Mouse (Mus musculus): ENCODE data around the gene Gpbar1. TPM values are rescaled to one million over a fixed set of nuclear protein-coding genes. Genes with fewer than 3 reads are reported as not detected.
"Not testable (repeated sequence)": the region's sequence is repeated elsewhere in the genome, so short reads cannot be mapped to it uniquely, and the experiment has no call there.

Gpbar1 gene
- polyA plus RNA-seq, 1 experiment from 2014 or later, result not detected

DNA sequence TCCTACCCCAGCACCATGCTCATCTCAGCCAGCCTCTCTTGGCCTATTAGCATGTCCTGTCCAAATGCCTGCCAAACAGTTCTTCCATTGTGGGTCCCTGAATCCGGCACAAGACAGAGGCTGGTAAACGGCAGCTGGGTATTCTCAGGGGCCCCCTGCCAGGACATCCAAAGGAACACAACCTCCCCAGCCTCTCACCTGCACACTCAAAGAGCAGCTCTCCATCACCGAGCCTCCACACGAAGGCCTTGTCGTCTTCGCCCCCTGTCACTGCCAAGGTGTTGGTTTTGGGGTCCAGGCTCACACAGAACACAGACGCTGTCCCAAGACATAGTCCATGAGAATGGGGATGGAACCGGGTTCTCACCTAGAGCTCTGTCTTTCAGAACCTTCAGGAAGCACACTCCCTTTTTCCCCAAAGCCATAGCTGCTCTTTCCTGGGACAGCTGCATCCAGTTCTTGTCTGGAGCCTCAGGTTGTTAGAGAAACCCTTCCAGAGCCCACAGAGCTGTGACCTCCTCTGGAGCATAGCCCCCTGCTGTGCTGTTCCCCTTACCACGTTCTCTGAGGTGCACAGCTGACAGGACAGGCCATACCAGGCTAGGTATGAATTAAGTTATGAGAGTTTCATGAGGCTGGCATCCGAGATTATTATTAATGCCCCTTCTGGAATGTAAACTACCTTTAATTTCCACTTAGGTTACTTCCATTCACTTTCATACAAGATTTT lies 4.7 kb downstream of the Gpbar1 start:
- no peaks in the 10 kb centered on the region for H3K9me3 ChIP-seq (ENCODE audit: control insufficient read depth, low read length)
- H3K4me3 ChIP-seq (ENCODE audit: low read length), result no peak overlapping the region
- no peak overlapping the region for H3K27ac ChIP-seq (ENCODE audit: low read depth, low read length)
- no peaks in the 10 kb centered on the region for H3K27me3 ChIP-seq (replicated peaks; ENCODE audit: control insufficient read depth, insufficient read depth, low read length)
- H3K4me1 ChIP-seq (ENCODE audit: control insufficient read depth, insufficient read depth, low read depth, low read length), result peaks cover 21% of the 10 kb centered on the region
- no peak overlapping the region for H3K9ac ChIP-seq (ENCODE audit: low read depth, low read length)
- WGBS, result 83% methylated on average over 10 of the region's 10 CpGs
- ATAC-seq, result no peak
- peaks cover 23% of the 10 kb centered on the region for H3K36me3 ChIP-seq (ENCODE audit: control insufficient read depth, insufficient read depth, low read length)
- peak overlapping the region; percentile 90 for H3K4me2 ChIP-seq (ENCODE audit: low read length)

DNA sequence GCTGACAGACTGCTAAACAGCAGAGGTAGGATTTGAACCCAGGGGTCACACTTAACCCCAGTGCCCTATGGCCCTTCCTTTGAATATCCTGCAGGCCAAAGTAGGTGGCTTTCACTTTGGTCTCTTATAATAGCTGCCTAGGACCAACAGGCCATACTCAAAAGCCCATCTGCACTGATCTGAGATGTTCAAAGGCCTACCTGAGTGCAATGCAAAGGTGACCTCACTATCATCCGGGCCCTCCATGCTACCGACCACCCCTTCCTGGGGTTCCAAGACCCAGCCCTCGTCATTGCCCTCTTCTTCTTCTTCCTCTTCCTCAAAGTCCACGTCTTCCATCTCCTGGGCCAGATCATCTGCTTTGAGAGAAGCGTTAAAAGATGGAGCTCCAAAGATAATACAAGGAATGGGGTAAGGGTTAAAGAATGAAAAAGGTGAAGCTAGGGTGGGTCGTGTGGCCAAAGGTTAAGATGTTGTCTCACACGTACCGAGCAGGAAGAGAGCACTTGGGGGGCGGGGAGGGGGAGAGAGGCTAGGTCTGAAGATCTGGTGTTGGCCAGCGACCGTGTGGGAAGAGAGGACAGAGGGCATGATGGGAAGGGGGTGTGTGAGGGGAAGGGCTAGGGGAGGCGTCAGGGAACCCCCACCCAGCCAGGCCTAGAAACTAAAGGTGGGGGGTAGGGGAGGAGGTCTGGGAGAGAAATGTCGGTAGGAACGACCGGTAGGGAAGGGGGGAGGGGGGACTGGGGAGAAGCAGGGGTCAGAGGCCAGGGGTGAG lies 5.5 kb downstream of the Gpbar1 start:
- Histone ChIP-seq H3K9ac (ENCODE audit: low read depth, low read length) (peak overlapping the region; percentile 84), H3K4me1 (ENCODE audit: control insufficient read depth, insufficient read depth, low read depth, low read length) (peaks cover 21% of the 10 kb centered on the region), H3K27ac (ENCODE audit: low read depth, low read length) (peak overlapping the region; percentile 84), H3K9me3 (ENCODE audit: control insufficient read depth, low read length) (no peaks in the 10 kb centered on the region), H3K36me3 (ENCODE audit: control insufficient read depth, insufficient read depth, low read length) (peaks cover 23% of the 10 kb centered on the region), H3K4me2 (ENCODE audit: low read length) (peak overlapping the region; percentile 90), H3K4me3 (ENCODE audit: low read length) (peak overlapping the region; percentile 86), H3K27me3 (replicated peaks; ENCODE audit: control insufficient read depth, insufficient read depth, low read length) (no peaks in the 10 kb centered on the region)
- 16% methylated on average over 15 of the region's 15 CpGs for WGBS
- peak; percentile 43 for ATAC-seq

DNA sequence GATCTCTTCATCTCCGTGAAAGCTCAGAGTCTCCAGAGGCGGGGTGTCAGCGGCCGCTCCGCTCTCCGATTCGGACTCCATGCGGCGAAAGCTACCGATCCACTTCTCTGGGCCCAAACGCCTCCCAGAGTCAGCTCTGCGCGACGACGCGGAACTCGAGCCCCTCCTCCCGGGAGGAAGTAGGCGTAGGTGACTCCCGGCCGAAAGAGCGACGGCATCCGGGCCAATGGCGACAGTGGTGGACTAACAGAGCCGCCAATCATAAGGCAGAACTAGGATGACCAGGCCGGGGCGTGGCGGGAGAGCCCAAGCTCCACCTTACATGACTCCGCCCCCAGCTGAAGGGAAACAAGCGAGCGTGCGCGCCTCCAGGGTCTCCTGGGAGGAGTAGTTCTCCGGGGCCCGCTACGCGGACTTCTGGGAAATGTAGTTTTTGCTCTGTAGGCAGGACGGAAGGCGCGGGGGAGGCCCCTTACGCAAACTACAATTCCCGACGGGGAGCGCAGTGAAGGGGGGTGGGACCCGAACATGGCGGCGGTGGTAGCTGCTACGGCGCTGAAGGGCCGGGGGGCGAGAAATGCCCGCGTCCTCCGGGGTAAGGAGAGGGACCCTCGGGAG lies 6.3 kb downstream of the Gpbar1 start, which contains the start of the genes Aamp and Pnkd:
Gene Aamp (minus strand): TSS at position 196 of the 618 bp plus-strand sequence.
Gene Pnkd (plus strand): TSS at position 388 of the 618 bp plus-strand sequence.
- Histone ChIP-seq H3K9ac (ENCODE audit: low read depth, low read length) (peak within 1 kb of the TSS; percentile 84), H3K36me3 (ENCODE audit: control insufficient read depth, insufficient read depth, low read length) (peaks cover 23% of the 10 kb centered on the region), H3K4me3 (ENCODE audit: low read length) (peak within 1 kb of the TSS; percentile 86), H3K4me1 (ENCODE audit: control insufficient read depth, insufficient read depth, low read depth, low read length) (peaks cover 21% of the 10 kb centered on the region), H3K9me3 (ENCODE audit: control insufficient read depth, low read length) (no peaks in the 10 kb centered on the region), H3K27ac (ENCODE audit: low read depth, low read length) (peak within 1 kb of the TSS; percentile 84), H3K27me3 (replicated peaks; ENCODE audit: control insufficient read depth, insufficient read depth, low read length) (no peaks in the 10 kb centered on the region), H3K4me2 (ENCODE audit: low read length) (peak within 1 kb of the TSS; percentile 90)
- peak; percentile 97 for ATAC-seq
- under 1% methylated on average over 56 of the region's 56 CpGs for WGBS

DNA sequence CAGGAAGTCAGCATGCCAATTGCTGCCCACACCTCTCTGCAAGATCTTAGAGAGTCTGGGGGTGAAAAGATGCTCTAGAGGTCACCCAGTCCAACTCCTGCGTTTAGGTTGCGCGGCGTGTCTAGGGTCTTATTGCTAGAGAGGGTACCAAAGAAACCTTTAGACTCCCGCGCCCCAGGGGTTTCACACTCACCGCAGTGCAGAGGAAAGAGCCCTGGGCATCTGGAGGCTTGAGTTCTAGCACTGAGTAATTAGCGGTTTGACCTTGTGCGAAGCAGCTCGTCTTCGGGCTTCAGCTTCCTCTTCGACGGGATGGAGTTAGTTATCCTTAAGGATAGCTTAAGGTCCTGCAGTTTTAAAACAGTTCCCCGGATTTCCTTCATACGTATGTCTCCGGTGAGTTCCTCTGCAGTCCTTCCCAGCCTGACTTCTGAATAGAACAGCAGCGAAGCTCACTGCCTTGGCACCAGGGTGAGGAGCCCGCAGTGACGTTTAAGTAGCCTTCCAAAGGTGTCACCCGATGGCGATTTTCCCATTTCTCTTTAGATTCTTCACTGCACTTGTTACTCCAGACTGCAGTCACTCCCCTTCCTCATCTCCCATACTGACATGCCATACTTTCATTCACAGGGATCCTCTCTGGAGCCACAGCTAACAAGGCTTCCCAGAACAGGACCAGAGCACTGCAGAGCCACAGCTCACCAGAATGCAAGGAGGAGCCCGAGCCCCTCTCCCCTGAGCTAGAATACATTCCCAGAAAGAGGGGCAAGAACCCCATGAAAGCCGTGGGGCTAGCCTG lies 7.1 kb downstream of the Gpbar1 start:
- Histone ChIP-seq H3K9me3 (ENCODE audit: control insufficient read depth, low read length) (no peaks in the 10 kb centered on the region), H3K27ac (ENCODE audit: low read depth, low read length) (peak overlapping the region; percentile 57), H3K36me3 (ENCODE audit: control insufficient read depth, insufficient read depth, low read length) (peaks cover 19% of the 10 kb centered on the region), H3K9ac (ENCODE audit: low read depth, low read length) (peak overlapping the region; percentile 69), H3K4me2 (ENCODE audit: low read length) (peak overlapping the region; percentile 65), H3K27me3 (replicated peaks; ENCODE audit: control insufficient read depth, insufficient read depth, low read length) (no peaks in the 10 kb centered on the region), H3K4me3 (ENCODE audit: low read length) (peak overlapping the region; percentile 86), H3K4me1 (ENCODE audit: control insufficient read depth, insufficient read depth, low read depth, low read length) (peaks cover 21% of the 10 kb centered on the region)
- no peak; the same call in 1 of the 2 replicates for ATAC-seq
- 4% methylated on average over 23 of the region's 23 CpGs for WGBS

DNA sequence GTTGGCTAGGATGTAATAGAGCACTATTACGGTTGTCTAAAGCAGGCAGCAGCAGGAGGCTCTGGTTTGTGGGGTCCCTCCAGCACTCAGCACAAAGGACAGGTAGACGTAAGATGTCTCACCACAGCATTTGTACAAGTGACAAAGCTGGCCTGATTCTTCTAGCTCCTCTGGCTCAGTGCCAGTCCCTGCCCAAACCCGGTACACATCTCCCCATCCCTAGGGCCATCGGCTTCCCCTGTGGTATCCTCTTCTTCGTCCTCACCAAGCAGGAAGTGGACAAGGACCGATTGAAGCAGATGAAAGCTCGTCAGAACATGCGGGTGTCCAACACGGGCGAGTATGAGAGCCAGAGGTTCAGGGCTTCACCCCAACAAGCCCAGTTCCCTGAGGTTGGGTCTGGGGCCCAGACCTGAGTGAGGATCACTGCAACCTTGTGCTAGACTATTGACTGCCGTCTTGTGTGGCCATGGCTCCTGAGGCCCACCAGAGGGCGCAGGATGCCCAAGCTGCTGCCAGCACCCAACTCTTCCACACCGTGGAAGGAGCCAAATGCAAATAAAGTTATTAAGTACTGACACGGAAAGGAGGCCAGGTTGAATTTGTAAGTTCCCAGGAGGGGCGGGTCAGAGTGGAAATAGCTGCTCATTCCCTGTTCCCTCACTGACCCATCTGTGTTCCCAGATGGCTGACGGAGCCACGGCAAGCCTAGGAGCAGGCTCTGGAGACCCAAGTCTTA lies 8.7 kb downstream of the Gpbar1 start:
- not testable (repeated sequence) for H3K9ac ChIP-seq (ENCODE audit: low read depth, low read length); H3K4me2 ChIP-seq (ENCODE audit: low read length); H3K27me3 ChIP-seq (replicated peaks; ENCODE audit: control insufficient read depth, insufficient read depth, low read length); H3K4me3 ChIP-seq (ENCODE audit: low read length); H3K36me3 ChIP-seq (ENCODE audit: control insufficient read depth, insufficient read depth, low read length); H3K27ac ChIP-seq (ENCODE audit: low read depth, low read length); ATAC-seq; H3K9me3 ChIP-seq (ENCODE audit: control insufficient read depth, low read length)
- 65% methylated on average over 15 of the region's 17 CpGs for WGBS
- peaks cover 21% of the 10 kb centered on the region for H3K4me1 ChIP-seq (ENCODE audit: control insufficient read depth, insufficient read depth, low read depth, low read length)

DNA sequence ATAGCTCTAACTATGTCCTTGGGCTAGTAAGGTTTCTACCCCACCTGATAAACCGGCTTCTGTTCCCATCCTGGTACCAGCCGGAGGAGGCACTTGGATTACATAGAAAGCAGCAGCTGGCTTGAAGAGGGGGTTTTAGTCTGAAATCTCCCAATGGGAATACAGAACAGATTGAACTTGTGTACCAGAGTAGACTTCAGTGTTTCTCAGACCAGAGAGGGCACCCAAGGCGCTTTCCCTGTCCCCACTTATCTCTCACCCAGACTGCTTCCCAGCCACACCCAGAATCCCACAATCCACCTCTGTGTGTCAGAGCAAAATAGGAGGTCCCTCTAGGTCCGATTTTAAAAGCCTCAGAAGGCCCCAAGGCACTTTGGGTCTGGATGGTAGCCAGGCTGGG lies 10.0 kb downstream of the Gpbar1 start:
- Histone ChIP-seq H3K4me2 (ENCODE audit: low read length) (no peak overlapping the region), H3K27ac (ENCODE audit: low read depth, low read length) (no peak overlapping the region), H3K4me1 (ENCODE audit: control insufficient read depth, insufficient read depth, low read depth, low read length) (peaks cover 12% of the 10 kb centered on the region), H3K27me3 (replicated peaks; ENCODE audit: control insufficient read depth, insufficient read depth, low read length) (no peaks in the 10 kb centered on the region), H3K4me3 (ENCODE audit: low read length) (no peak overlapping the region), H3K9ac (ENCODE audit: low read depth, low read length) (peak overlapping the region; percentile 17; the same call in 1 of the 2 replicates), H3K36me3 (ENCODE audit: control insufficient read depth, insufficient read depth, low read length) (no peaks in the 10 kb centered on the region; the same call in 1 of the 2 replicates), H3K9me3 (ENCODE audit: control insufficient read depth, low read length) (no peaks in the 10 kb centered on the region)
- no peak for ATAC-seq
- WGBS, result 75% methylated on average over 4 of the region's 4 CpGs

DNA sequence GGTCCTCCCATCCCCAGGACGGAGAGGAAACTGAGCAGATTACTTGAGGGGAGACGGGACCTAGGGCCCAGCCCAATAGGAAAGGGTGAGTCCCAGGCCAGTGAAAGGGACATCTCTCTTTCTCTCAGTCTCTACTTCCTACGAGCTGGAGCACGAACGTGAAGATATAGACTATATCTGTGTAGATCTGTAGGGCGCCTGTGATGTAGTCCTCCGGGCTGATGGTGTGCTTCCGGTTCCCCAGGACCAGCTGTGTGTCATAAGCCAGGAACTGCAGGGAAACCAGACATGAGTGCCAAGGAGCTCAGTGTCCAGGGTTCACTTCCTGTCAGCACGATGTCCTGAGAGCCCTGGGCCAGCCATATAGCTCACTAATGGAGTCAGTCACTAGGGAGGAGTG lies 10.9 kb downstream of the Gpbar1 start:
- Histone ChIP-seq H3K4me3 (ENCODE audit: low read length) (no peak overlapping the region), H3K27me3 (replicated peaks; ENCODE audit: control insufficient read depth, insufficient read depth, low read length) (no peaks in the 10 kb centered on the region), H3K4me2 (ENCODE audit: low read length) (no peak overlapping the region), H3K9me3 (ENCODE audit: control insufficient read depth, low read length) (no peaks in the 10 kb centered on the region), H3K9ac (ENCODE audit: low read depth, low read length) (no peak overlapping the region), H3K27ac (ENCODE audit: low read depth, low read length) (no peak overlapping the region), H3K36me3 (ENCODE audit: control insufficient read depth, insufficient read depth, low read length) (no peaks in the 10 kb centered on the region; the same call in 1 of the 2 replicates), H3K4me1 (ENCODE audit: control insufficient read depth, insufficient read depth, low read depth, low read length) (peaks cover 6% of the 10 kb centered on the region)
- whole genome bisulfite sequencing, result 91% methylated on average over 9 of the region's 9 CpGs
- no peak for ATAC-seq

DNA sequence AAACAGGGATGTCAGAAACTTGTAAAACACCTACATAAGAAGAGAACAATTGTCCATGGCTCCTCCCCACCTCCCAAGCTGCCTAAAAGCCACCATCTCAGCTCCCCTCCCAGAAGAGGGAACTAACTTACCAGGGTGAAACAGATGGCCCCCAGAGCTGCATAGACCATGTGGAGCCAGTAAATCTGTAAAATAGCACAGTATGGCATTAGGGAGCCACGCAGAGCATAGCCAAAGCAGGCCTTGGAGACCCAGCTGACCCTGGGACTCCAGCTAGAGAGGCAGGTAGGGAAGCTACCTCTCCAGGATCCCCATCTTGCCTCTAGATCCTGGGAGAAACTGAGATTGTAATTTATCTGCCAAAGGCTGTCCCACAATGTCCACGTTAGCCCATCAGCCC lies 11.4 kb downstream of the Gpbar1 start:
- Histone ChIP-seq H3K4me1 (ENCODE audit: control insufficient read depth, insufficient read depth, low read depth, low read length) (peaks cover 6% of the 10 kb centered on the region), H3K9ac (ENCODE audit: low read depth, low read length) (no peak overlapping the region)
- ATAC-seq, result no peak

More for the DNA sequence above, 11.4 kb downstream of the Gpbar1 start:
- Histone ChIP-seq H3K4me3 (ENCODE audit: low read length) (no peak overlapping the region), H3K36me3 (ENCODE audit: control insufficient read depth, insufficient read depth, low read length) (no peaks in the 10 kb centered on the region; the same call in 1 of the 2 replicates), H3K27ac (ENCODE audit: low read depth, low read length) (no peak overlapping the region), H3K9me3 (ENCODE audit: control insufficient read depth, low read length) (no peaks in the 10 kb centered on the region), H3K4me2 (ENCODE audit: low read length) (no peak overlapping the region), H3K27me3 (replicated peaks; ENCODE audit: control insufficient read depth, insufficient read depth, low read length) (no peaks in the 10 kb centered on the region)
- WGBS, result 92% methylated on average over 2 of the region's 2 CpGs
